Mouse (Mus musculus): ENCODE results near the gene Olfr769. TPM values are rescaled to one million over a fixed set of nuclear protein-coding genes. Genes with fewer than 3 reads are reported as not detected.
"Not testable (repeated sequence)": the region's sequence is repeated elsewhere in the genome, so short reads cannot be mapped to it uniquely, and the experiment has no call there.

Gene Olfr769
- not detected for total RNA-seq (2021)
- long read RNA-seq, experiment 1, result 0 reads
- long read RNA-seq, experiment 2, result 0 reads

GRCm38 (mm10) chr10:129117761-129118160, at the start of gene Olfr769:
Olfr769 (minus strand) TSS chr10:129117861.
- DNase-seq (ENCODE audit: low spot score in 2 of 2), result no peak

- DNase-seq (ENCODE audit: low spot score in 2 of 2), result no peak
These were observed 47.0 kb upstream of the Olfr769 start, which contains the start of gene Olfr771 for GRCm38 (mm10) chr10:129164651-129165050. Olfr771 (minus strand) TSS chr10:129164751.

DNA sequence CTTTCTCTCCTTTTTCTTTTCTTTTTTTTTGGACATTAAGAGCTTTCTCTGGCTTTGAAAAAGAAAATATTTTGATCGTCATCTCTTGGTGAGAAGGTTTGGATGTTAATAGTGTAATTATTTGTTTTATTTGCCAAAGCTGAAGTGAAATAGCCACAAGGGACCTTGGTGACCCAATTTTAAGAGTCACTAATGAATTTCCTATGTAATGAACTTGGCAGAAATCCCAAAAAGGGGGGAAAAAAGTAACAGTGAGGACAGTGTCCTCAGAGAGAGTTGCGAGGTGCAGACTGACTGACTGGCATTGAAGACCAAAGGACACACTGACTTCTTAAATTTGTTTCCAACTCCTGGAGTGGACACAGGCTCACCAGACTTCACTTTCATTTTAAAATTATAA, 21.2 kb upstream of the Olfr769 start, which contains the start of gene Olfr770:
TSS of gene Olfr770 (minus strand) at position 101 of the 400 bp plus-strand sequence.
- no peak for DNase-seq (ENCODE audit: low spot score in 2 of 2)

DNA sequence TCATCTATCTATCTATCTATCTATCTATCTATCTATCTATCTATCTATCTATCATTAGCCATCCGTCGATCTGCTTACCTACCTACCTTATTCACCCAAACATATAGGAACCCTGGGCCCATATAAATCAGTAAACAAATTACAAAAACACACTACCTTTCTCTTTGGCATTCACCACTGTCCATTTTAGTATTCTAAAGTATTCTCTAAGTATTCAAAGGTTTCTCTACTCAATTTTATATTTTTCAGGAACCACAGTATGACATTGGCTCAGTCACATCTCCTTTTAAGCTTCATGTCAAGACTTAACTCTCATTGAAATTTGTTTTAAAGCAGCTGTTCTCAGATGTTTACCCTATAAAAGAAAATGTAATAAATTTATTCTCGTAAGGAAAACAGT, 2.5 kb downstream of the Olfr769 start:
- DNase-seq (ENCODE audit: low spot score in 2 of 2), result no peak

DNA sequence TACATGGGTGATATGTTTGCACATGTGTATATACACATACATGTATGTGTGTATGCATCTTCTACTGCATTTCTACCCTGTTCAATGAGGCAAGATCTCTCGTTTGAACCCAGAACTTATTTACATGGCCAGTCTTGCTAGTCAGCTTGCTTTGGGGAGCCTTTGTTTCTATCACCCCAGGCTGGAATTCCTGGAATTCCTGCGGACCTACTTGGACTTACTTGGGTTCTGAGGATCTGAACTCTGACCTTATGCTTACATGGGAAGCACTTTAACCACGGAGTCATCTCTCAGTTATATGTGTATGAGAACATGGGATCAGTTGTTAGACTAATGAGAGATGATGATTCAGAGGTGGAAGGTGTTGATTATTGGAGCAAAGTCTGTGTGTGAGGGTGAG, 16.4 kb downstream of the Olfr769 start:
- DNase-seq (ENCODE audit: low spot score in 2 of 2), result no peak

GRCm38 (mm10) chr10:129099275-129099674, 18.4 kb downstream of the Olfr769 start, which contains the start of gene Olfr768:
Olfr768 (minus strand) TSS chr10:129099375.
- DNase-seq (ENCODE audit: low spot score in 2 of 2), result no peak

DNA sequence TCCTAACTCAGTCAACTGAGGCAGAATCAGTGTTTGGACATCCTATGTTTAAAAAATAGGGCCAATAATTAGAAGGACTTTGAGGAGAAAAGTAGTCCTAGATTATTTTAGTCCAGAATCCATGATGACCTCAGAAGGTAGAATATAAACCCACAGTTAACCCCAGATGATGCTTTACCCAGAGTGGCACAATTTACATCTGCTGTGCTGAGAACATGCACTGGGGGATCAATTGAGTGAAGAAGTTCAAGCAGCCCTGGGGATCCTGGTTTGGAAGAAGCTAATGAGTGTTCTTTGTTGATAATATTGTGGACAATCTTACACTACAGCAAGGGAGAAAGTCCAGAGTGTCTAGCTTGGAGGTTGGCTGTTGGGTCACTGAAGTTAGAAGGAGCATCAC, 34.9 kb downstream of the Olfr769 start, which contains the start of gene Olfr767:
TSS of gene Olfr767 (minus strand) at position 101 of the 400 bp plus-strand sequence.
- not testable (repeated sequence) for DNase-seq (ENCODE audit: low spot score in 2 of 2)

DNA sequence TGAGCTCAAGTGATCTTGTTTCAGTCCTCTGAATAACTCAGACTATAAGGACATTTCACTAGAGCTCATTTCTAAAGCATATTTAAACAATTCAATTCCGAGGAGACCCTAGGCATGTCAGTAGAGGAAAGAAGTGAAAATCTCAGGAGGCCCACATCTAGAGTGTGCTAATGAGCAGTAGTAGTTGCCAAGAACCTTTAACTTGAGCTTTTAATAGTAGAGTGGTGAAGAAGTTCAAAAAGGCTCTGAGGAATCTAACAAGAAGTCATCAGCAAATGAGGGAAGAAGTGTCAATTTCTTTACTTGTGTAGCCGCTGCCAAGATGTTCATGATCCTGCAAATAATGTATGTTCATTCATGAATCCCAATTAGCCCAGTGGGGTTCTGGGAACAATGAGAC, 48.8 kb downstream of the Olfr769 start, which contains the start of gene Olfr766-ps1:
TSS of gene Olfr766-ps1 (minus strand) at position 101 of the 400 bp plus-strand sequence.
- no peak for DNase-seq (ENCODE audit: low spot score in 2 of 2)

Other genes with a start within 250 kb of the Olfr769 start
- 1 to 10 TPM; 1.4 to 1.9 TPM for gene Gdf11, start 226.1 kb downstream of the Olfr769 start, total RNA-seq (2021)
- 100 to 1,000 TPM; 288 to 358 TPM for gene Cd63, start 216.9 kb downstream of the Olfr769 start, total RNA-seq (2021)
- gene Rdh5, start 195.0 kb downstream of the Olfr769 start, total RNA-seq (2021), result 10 to 100 TPM in 1 of 2 experiments, 1 to 10 TPM in 1; 9.8 to 11.8 TPM
- 100 to 1,000 TPM; 177 to 191 TPM for gene Bloc1s1, start 193.8 kb downstream of the Olfr769 start, total RNA-seq (2021)
- 10 to 100 TPM; 10.7 to 25.7 TPM for gene Itga7, start 184.0 kb downstream of the Olfr769 start, total RNA-seq (2021)
- under 1 TPM; 0.32 to 0.33 TPM for gene Mettl7b, start 156.9 kb downstream of the Olfr769 start, total RNA-seq (2021)
- gene Olfr9, start 128.4 kb downstream of the Olfr769 start, total RNA-seq (2021), result not detected
- not detected for gene Olfr763, start 107.1 kb downstream of the Olfr769 start, total RNA-seq (2021)
- not detected for gene Olfr764-ps1, start 78.0 kb downstream of the Olfr769 start, total RNA-seq (2021)
- gene Olfr765, start 67.9 kb downstream of the Olfr769 start, total RNA-seq (2021), result not detected
- not detected for gene Olfr766-ps1, start 48.9 kb downstream of the Olfr769 start, total RNA-seq (2021)
- not detected for gene Olfr767, start 35.0 kb downstream of the Olfr769 start, total RNA-seq (2021)
- not detected for gene Olfr768, start 18.5 kb downstream of the Olfr769 start, total RNA-seq (2021)
- not detected for gene Olfr770, start 21.1 kb upstream of the Olfr769 start, total RNA-seq (2021)
- not detected for gene Olfr771, start 46.9 kb upstream of the Olfr769 start, total RNA-seq (2021)
- not detected for gene Olfr772, start 60.1 kb upstream of the Olfr769 start, total RNA-seq (2021)
- not detected for gene Olfr773, start 69.6 kb upstream of the Olfr769 start, total RNA-seq (2021)
- gene Olfr774, start 118.3 kb upstream of the Olfr769 start, total RNA-seq (2021), result not detected
- not detected for gene Olfr775, start 130.6 kb upstream of the Olfr769 start, total RNA-seq (2021)
- not detected for gene Olfr776, start 141.3 kb upstream of the Olfr769 start, total RNA-seq (2021)
- not detected for gene Olfr777, start 153.6 kb upstream of the Olfr769 start, total RNA-seq (2021)
- gene Olfr780, start 200.3 kb upstream of the Olfr769 start, total RNA-seq (2021), result not detected
- not detected for gene Olfr781, start 211.0 kb upstream of the Olfr769 start, total RNA-seq (2021)
- not detected for gene Olfr782, start 231.0 kb upstream of the Olfr769 start, total RNA-seq (2021)

Data from adrenal gland, adult 18-20 months (tissue).